Mouse (Mus musculus): ENCODE results near the gene Commd9.

Gene Commd9

GRCm38 (mm10) chr2:101909326-101910080 is 23.5 kb downstream of the Commd9 start:
- DNase-seq = peak; percentile 83

GRCm38 (mm10) chr2:101918518-101918917 is 32.5 kb downstream of the Commd9 start:
- DNase-seq = no peak

GRCm38 (mm10) chr2:101920136-101920554 is 34.1 kb downstream of the Commd9 start:
- DNase-seq = no peak

GRCm38 (mm10) chr2:101922302-101922701 is 36.3 kb downstream of the Commd9 start:
- DNase-seq = no peak

- DNase-seq = no peak
Observed at GRCm38 (mm10) chr2:101923181-101923580, 37.1 kb downstream of the Commd9 start.

GRCm38 (mm10) chr2:101925183-101925582 is 39.1 kb downstream of the Commd9 start:
- DNase-seq = no peak

GRCm38 (mm10) chr2:101925591-101926188 is 39.6 kb downstream of the Commd9 start:
- no peak for DNase-seq

- DNase-seq = peak; percentile 50
Observed at GRCm38 (mm10) chr2:101932169-101932936, 46.3 kb downstream of the Commd9 start.

- DNase-seq = no peak
Observed at GRCm38 (mm10) chr2:101933301-101933700, 47.3 kb downstream of the Commd9 start.

- no peak for DNase-seq
Observed at GRCm38 (mm10) chr2:101935006-101935405, 49.0 kb downstream of the Commd9 start.

- no peak for DNase-seq
Observed at GRCm38 (mm10) chr2:101950716-101951520, 64.9 kb downstream of the Commd9 start.

All from cerebellum, adult 8-10 months (tissue).